Mouse (Mus musculus) lung, embryonic 15.5 days (tissue): ENCODE measurements at regions not wholly inside any gene's neighbourhood (a gene's known extent, or its start where the extent isn't known, plus 50 kb on each side); places are given as distances from the start of the nearest gene placed in this dataset. TPM values are rescaled to one million over a fixed set of nuclear protein-coding genes. Genes with fewer than 3 reads are reported as not detected.

ENCODE experiments used
- microRNA counts: library from miRNA; unstranded; fragments of <30 nt; microRNA quantifications from one replicate; lab custom pipeline; 2016
- microRNA-seq: library from miRNA; unstranded; fragments of <30 nt; microRNA quantifications from one replicate; pipeline ENCODE4, GENCODE M21; 2016

MicroRNA genes in the stretch of these regions (microRNA counts, 519-probe panel; counts per million panel counts)
- microRNA mmu-miR-682 (lab: Ali Mortazavi, UCI), result 2,465 counts per million, percentile 47 among the panel's probes with 10 or more counts

Small RNA genes lying in the stretch of these regions (microRNA-seq; reads per million reads assigned to microRNA genes)
- not detected for gene Mir682
